Mouse (Mus musculus): ENCODE measurements around the gene Ankdd1a.

- TF ChIP-seq CTCF (IDR thresholded peaks at IDR 0.05; ENCODE audit: insufficient read depth, low read length) = no peak
- TF ChIP-seq POLR2A (IDR thresholded peaks at IDR 0.05; ENCODE audit: borderline replicate concordance, extremely low read depth, low read depth, low read length) = no peak
Observed at GRCm38 (mm10) chr9:65514431-65514830, 5.6 kb downstream of the Ankdd1a start.

Data from lung, adult 2 months (tissue).